Comparison of ENCODE assay signal across 15 mouse cellular contexts in the genomic region with DNA sequence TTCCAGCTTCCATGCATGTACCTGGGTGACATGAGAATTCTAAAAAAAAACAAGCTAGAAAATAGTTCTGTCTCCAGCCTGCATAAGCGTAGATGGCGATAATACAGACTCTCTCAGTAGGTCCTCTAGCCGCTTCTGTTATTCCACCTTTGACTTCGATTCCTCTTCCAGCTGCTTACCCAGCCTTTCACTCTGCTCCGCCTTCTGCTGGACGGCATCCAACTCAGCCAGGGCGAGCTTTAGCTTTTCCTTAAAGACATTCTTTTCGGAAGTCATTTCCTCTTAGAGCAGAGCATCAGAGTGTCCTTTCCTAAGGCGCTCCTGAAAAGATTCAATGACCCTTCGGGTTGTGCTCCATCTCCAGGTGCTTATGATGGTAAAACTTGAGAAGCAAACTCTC. TPM values are rescaled to one million over a fixed set of nuclear protein-coding genes. Genes with fewer than 3 reads are reported as not detected.
DNase-seq lines count a peak whose midpoint lies in the region; ATAC-seq and TF ChIP-seq lines count a peak whose summit lies in the region.
"Had no signal": no experiment of that assay in that cellular context is flagged by ENCODE, and none has a peak within 500 bp of the region (broad histone marks: within the 10 kb centered on the region; RNA-seq: fewer than 3 reads in every experiment).

No protein-coding gene starts in this region.

- no peak for ATAC-seq in lung, embryonic 15.5 days (ENCODE audit: borderline replicate concordance, extremely low read depth, low FRiP score, low TSS enrichment)
- ATAC-seq in stomach, embryonic 14.5 days (ENCODE audit: insufficient number of reproducible peaks, insufficient read depth, low FRiP score, low read depth) = no peak
- ATAC-seq in forebrain, embryonic 15.5 days (replicated peaks) = no peak
- ATAC-seq: Patski had no signal

- peaks cover 24% of the 10 kb centered on the region for H3K36me3 ChIP-seq in heart, adult 2 months (ENCODE audit: control insufficient read depth, insufficient read depth, low read length)
- peaks cover 27% of the 10 kb centered on the region for H3K36me3 ChIP-seq in lung, embryonic 15.5 days
- H3K36me3 ChIP-seq in stomach, embryonic 14.5 days (ENCODE audit: control insufficient read depth, insufficient read depth, low read length) = peaks cover 7% of the 10 kb centered on the region; the same call in 1 of the 2 replicates
- peaks cover 16% of the 10 kb centered on the region for H3K36me3 ChIP-seq in forebrain, embryonic 15.5 days

- H3K27me3 ChIP-seq in heart, adult 2 months (ENCODE audit: control insufficient read depth, insufficient read depth, low read length) = no peaks in the 10 kb centered on the region
- no peaks in the 10 kb centered on the region for H3K27me3 ChIP-seq in lung, embryonic 15.5 days
- H3K27me3 ChIP-seq in stomach, embryonic 14.5 days (ENCODE audit: control insufficient read depth, insufficient read depth, low read length) = no peaks in the 10 kb centered on the region
- H3K27me3 ChIP-seq in forebrain, embryonic 15.5 days = no peaks in the 10 kb centered on the region
- H3K27me3 ChIP-seq: midbrain, embryonic 12.5 days; Patski had no signal

- TF ChIP-seq CTCF in heart, adult 2 months (IDR thresholded peaks at IDR 0.05) = no peak
- TF ChIP-seq CTCF in lung, adult 2 months (IDR thresholded peaks at IDR 0.05; ENCODE audit: insufficient read depth, low read length) = no peak
- TF ChIP-seq CTCF in left cerebral cortex, adult 2 months (IDR thresholded peaks at IDR 0.05) = no peak

- WGBS in heart, adult 2 months = 47% methylated on average over 10 of the region's 10 CpGs
- 41% methylated on average over 10 of the region's 10 CpGs for WGBS in lung, embryonic 15.5 days
- 32% methylated on average over 10 of the region's 10 CpGs for WGBS in lung, adult 2 months
- WGBS in stomach, embryonic 14.5 days = 69% methylated on average over 10 of the region's 10 CpGs
- WGBS in forebrain, embryonic 15.5 days = 69% methylated on average over 10 of the region's 10 CpGs

- H3K9ac ChIP-seq in heart, adult 2 months (ENCODE audit: low read depth, low read length) = no peak overlapping the region
- no peak overlapping the region for H3K9ac ChIP-seq in lung, embryonic 15.5 days
- no peak overlapping the region for H3K9ac ChIP-seq in stomach, embryonic 14.5 days (replicated peaks; ENCODE audit: low read depth, low read length)
- H3K9ac ChIP-seq in forebrain, embryonic 15.5 days (replicated peaks) = no peak overlapping the region
- H3K9ac ChIP-seq: midbrain, embryonic 12.5 days had no signal

- peak; percentile 27 to 37 for DNase-seq in heart, adult 18-20 months
- no peak for DNase-seq in heart, adult 2 months
- no peak for DNase-seq in lung, adult 2 months
- peak; percentile 74 for DNase-seq in kidney, postnatal 14 days
- no peak for DNase-seq in left cerebral cortex, adult 2 months (ENCODE audit: extremely low spot score in 1 of 2, low spot score in 2 of 2)
- DNase-seq: cerebellum, adult 9-10 months; thymus, postnatal 14 days had no signal

- intact Hi-C loops in heart, adult 2 months (cut with DNase I) = no loop called here
- intact Hi-C loops in left cerebral cortex, adult 2 months (cut with DNase I) = no loop called here

- peaks cover 4% of the 10 kb centered on the region for H3K4me1 ChIP-seq in heart, adult 2 months (ENCODE audit: control insufficient read depth, insufficient read depth, low read length)
- H3K4me1 ChIP-seq in lung, embryonic 15.5 days = peaks cover 30% of the 10 kb centered on the region
- peaks cover 16% of the 10 kb centered on the region for H3K4me1 ChIP-seq in lung, adult 2 months (ENCODE audit: control insufficient read depth, insufficient read depth, low read length)
- peaks cover 18% of the 10 kb centered on the region for H3K4me1 ChIP-seq in stomach, embryonic 14.5 days (ENCODE audit: control insufficient read depth, insufficient read depth, low read length)
- peaks cover 47% of the 10 kb centered on the region for H3K4me1 ChIP-seq in forebrain, embryonic 15.5 days

- H3K4me3 ChIP-seq in heart, adult 2 months = no peak overlapping the region
- H3K4me3 ChIP-seq in lung, embryonic 15.5 days = no peak overlapping the region
- H3K4me3 ChIP-seq in lung, adult 2 months (replicated peaks; ENCODE audit: extremely low read depth, low read depth, low read length) = no peak overlapping the region
- no peak overlapping the region for H3K4me3 ChIP-seq in stomach, embryonic 14.5 days (ENCODE audit: low read depth, low read length)
- H3K4me3 ChIP-seq in left cerebral cortex, adult 2 months = no peak overlapping the region
- H3K4me3 ChIP-seq in forebrain, embryonic 15.5 days = no peak overlapping the region
- H3K4me3 ChIP-seq: midbrain, embryonic 12.5 days had no signal

- no peak overlapping the region for H3K27ac ChIP-seq in heart, adult 2 months
- H3K27ac ChIP-seq in lung, embryonic 15.5 days = no peak overlapping the region
- H3K27ac ChIP-seq in stomach, embryonic 14.5 days (ENCODE audit: low read length) = no peak overlapping the region
- H3K27ac ChIP-seq in left cerebral cortex, adult 2 months = no peak overlapping the region
- no peak overlapping the region for H3K27ac ChIP-seq in forebrain, embryonic 15.5 days (replicated peaks)
- H3K27ac ChIP-seq: midbrain, embryonic 12.5 days had no signal

- TF ChIP-seq EP300 in heart, adult 2 months (IDR thresholded peaks at IDR 0.05; ENCODE audit: insufficient read depth, low read depth, low read length) = no peak

- H3K9me3 ChIP-seq in lung, embryonic 15.5 days = no peaks in the 10 kb centered on the region
- H3K9me3 ChIP-seq in stomach, embryonic 14.5 days (ENCODE audit: control insufficient read depth, low read depth, low read length) = no peaks in the 10 kb centered on the region
- no peaks in the 10 kb centered on the region for H3K9me3 ChIP-seq in forebrain, embryonic 15.5 days
- H3K9me3 ChIP-seq: midbrain, embryonic 12.5 days had no signal

- no peaks in the 10 kb centered on the region for H3K79me2 ChIP-seq in heart, adult 2 months (replicated peaks; ENCODE audit: control insufficient read depth, insufficient read depth, low read length)

- H3K4me2 ChIP-seq in lung, embryonic 15.5 days = peak overlapping the region; percentile 16; the same call in 1 of the 2 replicates
- 0 out of 2 replicates have a peak overlapping the region, but pooled peaks have one; percentile 10 for H3K4me2 ChIP-seq in stomach, embryonic 14.5 days (replicated peaks; ENCODE audit: low read depth, low read length)
- H3K4me2 ChIP-seq in forebrain, embryonic 15.5 days (replicated peaks) = no peak overlapping the region
- H3K4me2 ChIP-seq: midbrain, embryonic 12.5 days had no signal

- no peak for TF ChIP-seq POLR2A in heart, adult 2 months (IDR thresholded peaks at IDR 0.05; ENCODE audit: insufficient read depth, low read depth, low read length)
- TF ChIP-seq POLR2A in lung, adult 2 months (IDR thresholded peaks at IDR 0.05; ENCODE audit: borderline replicate concordance, extremely low read depth, low read depth, low read length) = no peak

RNA-seq across cellular contexts. Expression of a gene that starts 3.7 kb away (rescaled TPM):
- 1 to 10 TPM; 3.2 to 4.2 TPM for total RNA-seq in heart, adult 18-20 months (2021)
- total RNA-seq in heart, adult 2 months (2021) = 1 to 10 TPM; 3.8 to 4.2 TPM
- polyA plus RNA-seq in heart, adult 2 months (2012; rRNA removed) = 3.3 and 3.7 TPM in 2 replicates
- 5.4 and 5.7 TPM in 2 replicates for polyA plus RNA-seq in lung, embryonic 15.5 days (2015; fragmentation: Nextera tagmentation; extraction: Ambion mirVana)
- polyA plus RNA-seq in lung, adult 2 months (2012; rRNA removed) = 8.2 and 9.1 TPM in 2 replicates
- 9.7 and 10.5 TPM in 2 replicates for polyA plus RNA-seq in stomach, embryonic 14.5 days (2014; fragmentation: Nextera tagmentation; extraction: Ambion mirVana)
- 1 to 10 TPM; 9.3 to 9.8 TPM for total RNA-seq in left cerebral cortex, adult 2 months (2021)
- 4.7 TPM in 2 replicates for polyA plus RNA-seq in forebrain, embryonic 15.5 days (2015; fragmentation: Nextera tagmentation; extraction: Ambion mirVana)

RNA-seq across cellular contexts. Expression of a gene that starts 39.1 kb away (rescaled TPM):
- under 1 TPM; 0.17 to 0.18 TPM for total RNA-seq in heart, adult 18-20 months (2021)
- under 1 TPM; 0.07 to 0.08 TPM for total RNA-seq in heart, adult 2 months (2021)
- polyA plus RNA-seq in heart, adult 2 months (2012; rRNA removed) = 0.26 and 0.27 TPM in 2 replicates
- 0.15 and 0.21 TPM in 2 replicates for polyA plus RNA-seq in lung, embryonic 15.5 days (2015; fragmentation: Nextera tagmentation; extraction: Ambion mirVana)
- polyA plus RNA-seq in lung, adult 2 months (2012; rRNA removed) = 0.12 and 0.28 TPM in 2 replicates
- 0.09 and 0.18 TPM in 2 replicates for polyA plus RNA-seq in stomach, embryonic 14.5 days (2014; fragmentation: Nextera tagmentation; extraction: Ambion mirVana)
- 100 to 1,000 TPM in 1 of 2 experiments, 10 to 100 TPM in 1; 86.5 to 108 TPM for total RNA-seq in left cerebral cortex, adult 2 months (2021)
- polyA plus RNA-seq in forebrain, embryonic 15.5 days (2015; fragmentation: Nextera tagmentation; extraction: Ambion mirVana) = 1.7 and 1.9 TPM in 2 replicates
- total RNA-seq: hematopoietic stem cell, adult 5-6 weeks had no signal

RNA-seq across cellular contexts. Expression of a gene that starts 50.9 kb away (rescaled TPM):
- total RNA-seq in heart, adult 18-20 months (2021) = not detected
- total RNA-seq in heart, adult 2 months (2021) = not detected
- 0.04 and 0.06 TPM in 2 replicates for polyA plus RNA-seq in heart, adult 2 months (2012; rRNA removed)
- 0.04 TPM in 1 of 2 replicates, not detected in the other for polyA plus RNA-seq in lung, embryonic 15.5 days (2015; fragmentation: Nextera tagmentation; extraction: Ambion mirVana)
- 0.08 TPM in 1 of 2 replicates, not detected in the other for polyA plus RNA-seq in lung, adult 2 months (2012; rRNA removed)
- not detected in 2 replicates for polyA plus RNA-seq in stomach, embryonic 14.5 days (2014; fragmentation: Nextera tagmentation; extraction: Ambion mirVana)
- total RNA-seq in left cerebral cortex, adult 2 months (2021) = 100 to 1,000 TPM; 137 to 138 TPM
- 3.4 and 3.5 TPM in 2 replicates for polyA plus RNA-seq in forebrain, embryonic 15.5 days (2015; fragmentation: Nextera tagmentation; extraction: Ambion mirVana)
- total RNA-seq: gastrocnemius, adult 18-20 months; hematopoietic stem cell, adult 5-6 weeks had no signal
- polyA plus RNA-seq: limb, embryonic 11.5 days had no signal

Comparison
In these comparisons a context has a peak if more than half of its experiments do, and no peak if none do; other contexts are left out.
1. DNase-seq: peak in heart, adult 18-20 months (2 of 2) and kidney, postnatal 14 days (single experiment); none in heart, adult 2 months (0 of 2), lung, adult 2 months (single experiment) and left cerebral cortex, adult 2 months (0 of 2).